8 mouse cellular contexts compared by ENCODE assay signal in genomic region chr2:128428154-128428553, GRCm38 (mm10).
DNase-seq lines count a peak whose midpoint lies in the region; ATAC-seq and TF ChIP-seq lines count a peak whose summit lies in the region.

No protein-coding gene starts in this region.

- H3K4me3 ChIP-seq in kidney, embryonic 14.5 days (ENCODE audit: low read length): peak overlapping the region; percentile 12; the same call in 1 of the 2 replicates
- no peak overlapping the region for H3K4me3 ChIP-seq in kidney, adult 2 months (ENCODE audit: insufficient read depth, low read depth, low read length)
- H3K4me3 ChIP-seq in ES-Bruce4 (ENCODE audit: low read depth, low read length): peak overlapping the region; percentile 36
- peak overlapping the region; percentile 3; the same call in 1 of the 2 replicates for H3K4me3 ChIP-seq in limb, embryonic 13.5 days
- peak overlapping the region; percentile 18 for H3K4me3 ChIP-seq in stomach, postnatal 0 days (ENCODE audit: low read depth, low read length)

- H3K36me3 ChIP-seq in kidney, embryonic 14.5 days (ENCODE audit: control insufficient read depth, insufficient read depth, low read length): no peaks in the 10 kb centered on the region
- H3K36me3 ChIP-seq in kidney, adult 2 months (ENCODE audit: control insufficient read depth, insufficient read depth, low read length): no peaks in the 10 kb centered on the region
- no peaks in the 10 kb centered on the region for H3K36me3 ChIP-seq in ES-Bruce4 (ENCODE audit: control insufficient read depth, insufficient read depth, low read length, poor library complexity, severe bottlenecking)
- no peaks in the 10 kb centered on the region for H3K36me3 ChIP-seq in limb, embryonic 13.5 days
- no peaks in the 10 kb centered on the region for H3K36me3 ChIP-seq in stomach, postnatal 0 days (ENCODE audit: control insufficient read depth, insufficient read depth, low read length)

- H3K9me3 ChIP-seq in kidney, embryonic 14.5 days (ENCODE audit: control insufficient read depth, low read length): no peaks in the 10 kb centered on the region
- H3K9me3 ChIP-seq in ES-Bruce4 (replicated peaks; ENCODE audit: control insufficient read depth, insufficient read depth, low read length, poor library complexity, severe bottlenecking): no peaks in the 10 kb centered on the region
- no peaks in the 10 kb centered on the region for H3K9me3 ChIP-seq in limb, embryonic 13.5 days
- no peaks in the 10 kb centered on the region for H3K9me3 ChIP-seq in stomach, postnatal 0 days (ENCODE audit: control insufficient read depth, low read length)

- ATAC-seq in kidney, embryonic 14.5 days (ENCODE audit: low FRiP score, low TSS enrichment): peak; percentile 53; the same call in 1 of the 2 replicates
- no peak for ATAC-seq in limb, embryonic 13.5 days (ENCODE audit: low FRiP score, low read depth)
- peak; percentile 72 for ATAC-seq in stomach, postnatal 0 days (ENCODE audit: low FRiP score, low TSS enrichment)

- H3K4me2 ChIP-seq in kidney, embryonic 14.5 days (replicated peaks; ENCODE audit: low read depth, low read length): peak overlapping the region; percentile 21; the same call in 1 of the 2 replicates
- H3K4me2 ChIP-seq in limb, embryonic 13.5 days (replicated peaks): peak overlapping the region; percentile 37
- peak overlapping the region; percentile 45 for H3K4me2 ChIP-seq in stomach, postnatal 0 days (replicated peaks; ENCODE audit: low read depth)

- H3K4me1 ChIP-seq in kidney, embryonic 14.5 days (ENCODE audit: control insufficient read depth, insufficient read depth, low read length): peaks cover 22% of the 10 kb centered on the region
- H3K4me1 ChIP-seq in kidney, adult 2 months (ENCODE audit: control insufficient read depth, insufficient read depth, low read length): no peaks in the 10 kb centered on the region
- H3K4me1 ChIP-seq in ES-Bruce4 (ENCODE audit: control insufficient read depth, insufficient read depth, low read length): peaks cover 6% of the 10 kb centered on the region
- H3K4me1 ChIP-seq in limb, embryonic 13.5 days: peaks cover 27% of the 10 kb centered on the region
- H3K4me1 ChIP-seq in stomach, postnatal 0 days (replicated peaks; ENCODE audit: control insufficient read depth, insufficient read depth): peaks cover 11% of the 10 kb centered on the region

- no peak for DNase-seq in kidney, adult 2 months
- DNase-seq in embryo, embryonic 10.5 days (ENCODE audit: low spot score): peak; percentile 68
- DNase-seq in stomach, postnatal 0 days (ENCODE audit: low spot score): peak; percentile 47
- no peak for DNase-seq in cerebellum, postnatal 10 days
- no peak for DNase-seq in gastrocnemius, postnatal 10 days

- 15% methylated on average over 7 of the region's 7 CpGs for WGBS in kidney, embryonic 14.5 days
- 24% methylated on average over 7 of the region's 7 CpGs for WGBS in kidney, adult 2 months
- WGBS in limb, embryonic 13.5 days: 23% methylated on average over 7 of the region's 7 CpGs
- WGBS in stomach, postnatal 0 days: 14% methylated on average over 7 of the region's 7 CpGs

- TF ChIP-seq EP300 in ES-Bruce4 (IDR thresholded peaks at IDR 0.05; ENCODE audit: insufficient read depth, low read depth, low read length): 0 out of 2 replicates have a peak, but pooled peaks have one; percentile 41
- TF ChIP-seq EP300 in stomach, postnatal 0 days (optimal IDR thresholded peaks at IDR 0.05): no peak

- no peak for TF ChIP-seq POLR2A in kidney, adult 2 months (IDR thresholded peaks at IDR 0.05; ENCODE audit: low read depth, low read length)
- no peak for TF ChIP-seq POLR2A in ES-Bruce4 (IDR thresholded peaks at IDR 0.05; ENCODE audit: insufficient read depth, low read length)

- H3K27me3 ChIP-seq in kidney, embryonic 14.5 days (ENCODE audit: control insufficient read depth, insufficient read depth, low read length): no peaks in the 10 kb centered on the region
- H3K27me3 ChIP-seq in kidney, adult 2 months (replicated peaks; ENCODE audit: control insufficient read depth, insufficient read depth, low read length): no peaks in the 10 kb centered on the region
- no peaks in the 10 kb centered on the region for H3K27me3 ChIP-seq in ES-Bruce4 (ENCODE audit: control insufficient read depth, insufficient read depth, low read length, poor library complexity, severe bottlenecking)
- no peaks in the 10 kb centered on the region; the same call in 1 of the 2 replicates for H3K27me3 ChIP-seq in limb, embryonic 13.5 days
- no peaks in the 10 kb centered on the region for H3K27me3 ChIP-seq in stomach, postnatal 0 days (ENCODE audit: control insufficient read depth, insufficient read depth, low read length)

- H3K9ac ChIP-seq in kidney, embryonic 14.5 days (ENCODE audit: low read depth, low read length): peak overlapping the region; percentile 18; the same call in 1 of the 2 replicates
- H3K9ac ChIP-seq in ES-Bruce4 (ENCODE audit: low read depth, poor library complexity, severe bottlenecking): peak overlapping the region; percentile 20; the same call in 1 of the 2 replicates
- peak overlapping the region; percentile 35; the same call in 1 of the 2 replicates for H3K9ac ChIP-seq in limb, embryonic 13.5 days
- peak overlapping the region; percentile 45 for H3K9ac ChIP-seq in stomach, postnatal 0 days (ENCODE audit: low read length)

- 0 out of 2 replicates have a peak overlapping the region, but pooled peaks have one; percentile 7 for H3K27ac ChIP-seq in kidney, embryonic 14.5 days (ENCODE audit: low read depth, low read length)
- H3K27ac ChIP-seq in kidney, adult 2 months (ENCODE audit: insufficient read depth, low read depth, low read length): no peak overlapping the region
- H3K27ac ChIP-seq in ES-Bruce4 (ENCODE audit: insufficient read depth, low read length): peak overlapping the region; percentile 45
- 0 out of 2 replicates have a peak overlapping the region, but pooled peaks have one; percentile 15 for H3K27ac ChIP-seq in limb, embryonic 13.5 days
- H3K27ac ChIP-seq in stomach, postnatal 0 days (replicated peaks): peak overlapping the region; percentile 83

- no peak for TF ChIP-seq CTCF in kidney, adult 2 months (conservative IDR thresholded peaks at IDR 0.05; ENCODE audit: insufficient read depth, insufficient read length, low read depth, low read length)
- no peak for TF ChIP-seq CTCF in ES-Bruce4 (IDR thresholded peaks at IDR 0.05; ENCODE audit: low read depth, low read length)
- no peak for TF ChIP-seq CTCF in stomach, postnatal 0 days (IDR thresholded peaks at IDR 0.05; ENCODE audit: low read depth)

Comparison
In these comparisons a context has a peak if more than half of its experiments do, and no peak if none do; other contexts are left out.
1. DNase-seq: peak in embryo, embryonic 10.5 days (single experiment) and stomach, postnatal 0 days (single experiment); none in kidney, adult 2 months (single experiment), cerebellum, postnatal 10 days (0 of 2) and gastrocnemius, postnatal 10 days (single experiment).
2. Peak in every context shown above with its lines, with median percentiles within 50 percentile points of each other: H3K4me2 ChIP-seq and H3K9ac ChIP-seq.